Mouse (Mus musculus) thymus, adult 2 months (tissue): Measurements from ENCODE around the gene Ugt1a5.

ENCODE experiments used
- CTCF ChIP-seq: fragments of 200-500 bp; IDR thresholded peaks from 2 replicates; pipeline ENCODE4 v1.5.1; 2012; ENCODE audit warnings: mild to moderate bottlenecking, control low read depth, low read length, moderate library complexity, borderline replicate concordance; ENCODE audit not compliant: control insufficient read depth, poor library complexity, insufficient read depth; ENCODE audit errors: extremely low read depth
- POLR2A ChIP-seq: fragments of 200-500 bp; IDR thresholded peaks from 2 replicates; pipeline ENCODE4 v1.6.1; 2012; ENCODE audit warnings: mild to moderate bottlenecking, low read length, control low read depth, moderate library complexity; ENCODE audit not compliant: control insufficient read depth, poor library complexity, insufficient read depth; ENCODE audit errors: extremely low read depth

DNA sequence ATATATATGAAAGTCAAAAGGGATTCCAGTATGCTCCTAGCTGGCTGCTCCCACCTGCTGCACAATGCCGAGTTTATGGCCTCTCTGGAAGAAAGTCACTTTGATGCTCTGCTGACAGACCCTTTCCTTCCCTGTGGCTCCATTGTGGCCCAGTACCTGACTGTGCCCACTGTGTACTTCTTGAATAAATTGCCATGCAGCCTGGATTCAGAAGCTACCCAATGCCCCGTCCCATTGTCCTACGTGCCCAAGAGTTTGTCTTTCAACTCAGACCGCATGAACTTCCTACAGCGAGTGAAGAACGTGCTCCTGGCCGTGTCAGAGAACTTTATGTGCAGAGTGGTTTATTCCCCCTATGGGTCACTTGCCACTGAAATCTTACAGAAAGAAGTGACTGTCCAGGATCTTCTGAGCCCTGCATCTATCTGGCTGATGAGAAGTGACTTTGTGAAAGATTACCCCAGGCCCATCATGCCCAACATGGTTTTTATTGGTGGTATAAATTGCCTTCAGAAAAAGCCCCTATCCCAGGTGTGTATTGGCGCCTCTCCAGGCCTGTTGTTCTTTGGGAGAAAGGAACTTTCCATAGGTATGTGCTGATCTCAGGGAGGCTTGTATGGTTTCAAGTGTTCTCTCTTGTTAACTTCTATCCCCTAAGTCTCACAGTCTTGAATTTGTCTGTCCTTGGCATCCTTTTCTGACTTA lies 46.7 kb downstream of the Ugt1a5 start:
- TF ChIP-seq POLR2A = no peak
- no peak for TF ChIP-seq CTCF
